Comparison of ENCODE assay signal across 8 mouse cellular contexts in the genomic region with DNA sequence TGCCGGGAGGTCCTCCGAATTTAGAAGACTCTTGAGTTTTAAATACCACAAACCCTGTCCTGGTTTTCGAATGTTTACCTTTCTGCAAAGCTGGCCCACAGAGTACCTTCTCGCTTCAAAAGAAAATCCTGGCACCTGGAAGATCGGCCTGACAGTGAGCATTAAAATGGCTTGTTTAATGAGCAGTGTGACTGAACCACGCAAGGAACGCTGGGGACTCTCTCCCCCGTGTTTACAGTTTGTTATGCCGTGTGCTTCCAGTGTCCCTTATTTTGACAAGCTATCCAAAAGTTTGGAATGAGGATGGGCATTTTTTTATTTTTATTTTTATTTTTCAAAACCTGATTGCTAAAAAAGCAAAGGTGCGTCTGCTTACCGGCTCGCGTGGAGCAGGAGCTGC.
DNase-seq lines count a peak whose midpoint lies in the region; ATAC-seq and TF ChIP-seq lines count a peak whose summit lies in the region.

No protein-coding gene starts in this region.

- no peaks in the 10 kb centered on the region for H3K4me1 ChIP-seq in cerebellum, adult 2 months (ENCODE audit: control insufficient read depth, insufficient read depth, low read length)
- no peaks in the 10 kb centered on the region for H3K4me1 ChIP-seq in CH12.LX (ENCODE audit: control insufficient read depth in 1 of 2, insufficient read depth in 2 of 2)
- no peaks in the 10 kb centered on the region for H3K4me1 ChIP-seq in heart, postnatal 0 days (ENCODE audit: control insufficient read depth, insufficient read depth)
- H3K4me1 ChIP-seq in liver, embryonic 15.5 days (replicated peaks): no peaks in the 10 kb centered on the region

- TF ChIP-seq POLR2A in cerebellum, adult 2 months (IDR thresholded peaks at IDR 0.05; ENCODE audit: borderline replicate concordance, insufficient read depth, low read length): no peak
- no peak for TF ChIP-seq POLR2A in CH12.LX (IDR thresholded peaks at IDR 0.05; ENCODE audit: low read depth, low read length)

- H3K27me3 ChIP-seq in cerebellum, adult 2 months (ENCODE audit: control insufficient read depth, insufficient read depth, low read length): no peaks in the 10 kb centered on the region
- H3K27me3 ChIP-seq in CH12.LX (replicated peaks): no peaks in the 10 kb centered on the region
- H3K27me3 ChIP-seq in heart, postnatal 0 days (ENCODE audit: control insufficient read depth, insufficient read depth, low read length): no peaks in the 10 kb centered on the region
- peaks cover 46% of the 10 kb centered on the region for H3K27me3 ChIP-seq in liver, embryonic 15.5 days

- ATAC-seq in heart, postnatal 0 days (ENCODE audit: insufficient read depth, low read depth): no peak
- no peak for ATAC-seq in liver, embryonic 15.5 days (ENCODE audit: insufficient read depth)

- no peak for TF ChIP-seq EP300 in CH12.LX (IDR thresholded peaks at IDR 0.05; ENCODE audit: low read length)
- TF ChIP-seq EP300 in heart, postnatal 0 days (IDR thresholded peaks at IDR 0.05; ENCODE audit: low read depth): no peak

- no peak for TF ChIP-seq RAD21 in CH12.LX (IDR thresholded peaks at IDR 0.05; ENCODE audit: low read depth, low read length)

- no peak overlapping the region for H3K9ac ChIP-seq in CH12.LX (ENCODE audit: insufficient read depth, low read depth)
- H3K9ac ChIP-seq in heart, postnatal 0 days (replicated peaks; ENCODE audit: low read depth, low read length): no peak overlapping the region
- no peak overlapping the region for H3K9ac ChIP-seq in liver, embryonic 15.5 days

- peak overlapping the region; percentile 36 for H3K4me3 ChIP-seq in cerebellum, adult 2 months (replicated peaks; ENCODE audit: insufficient read depth, low read depth, low read length)
- H3K4me3 ChIP-seq in CH12.LX (replicated peaks in 1 of 3; ENCODE audit: low read depth in 2 of 3, low read length in 2 of 3, poor library complexity in 1 of 3): no peak overlapping the region
- H3K4me3 ChIP-seq in heart, postnatal 0 days (ENCODE audit: low read depth, low read length): peak overlapping the region; percentile 30
- H3K4me3 ChIP-seq in liver, embryonic 15.5 days (replicated peaks): no peak overlapping the region

- no peak overlapping the region for H3K27ac ChIP-seq in cerebellum, adult 2 months (ENCODE audit: insufficient read depth, low read length)
- no peak overlapping the region for H3K27ac ChIP-seq in CH12.LX (ENCODE audit: insufficient read depth, low read depth)
- H3K27ac ChIP-seq in heart, postnatal 0 days (ENCODE audit: low read depth): no peak overlapping the region
- H3K27ac ChIP-seq in liver, embryonic 15.5 days (replicated peaks): no peak overlapping the region

- H3K79me2 ChIP-seq in CH12.LX (replicated peaks; ENCODE audit: control insufficient read depth, extremely low read depth, insufficient read depth, poor library complexity, severe bottlenecking): no peaks in the 10 kb centered on the region

- peak overlapping the region; percentile 82; the same call in 1 of the 2 replicates for H3K4me2 ChIP-seq in CH12.LX (ENCODE audit: insufficient read depth, low read depth, poor library complexity, severe bottlenecking)
- peak overlapping the region; percentile 62 for H3K4me2 ChIP-seq in heart, postnatal 0 days (ENCODE audit: low read depth, low read length)
- H3K4me2 ChIP-seq in liver, embryonic 15.5 days: peak overlapping the region; percentile 37; the same call in 1 of the 2 replicates

- H3K9me3 ChIP-seq in CH12.LX (replicated peaks; ENCODE audit: low read length): no peaks in the 10 kb centered on the region
- no peaks in the 10 kb centered on the region for H3K9me3 ChIP-seq in heart, postnatal 0 days (replicated peaks; ENCODE audit: control insufficient read depth, low read length)
- H3K9me3 ChIP-seq in liver, embryonic 15.5 days (replicated peaks): no peaks in the 10 kb centered on the region

- no peak for TF ChIP-seq CTCF in cerebellum, adult 2 months (IDR thresholded peaks at IDR 0.05; ENCODE audit: borderline replicate concordance, insufficient read depth, low read depth, low read length)
- no peak for TF ChIP-seq CTCF in CH12.LX (conservative IDR thresholded peaks at IDR 0.05 in 1 of 2, IDR thresholded peaks at IDR 0.05 in 1 of 2; ENCODE audit: low read depth in 2 of 2, low read length in 2 of 2)
- no peak for TF ChIP-seq CTCF in heart, postnatal 0 days (IDR thresholded peaks at IDR 0.05; ENCODE audit: low read depth)

- dilution Hi-C loops in CH12.LX (cut with MboI; ENCODE audit: extremely low pct_ligation_motif_present, extremely low pct_unique_long_range_greater_than_20kb, low sequenced_read_pairs): no loop called here

- WGBS in cerebellum, adult 2 months: 37% methylated on average over 13 of the region's 13 CpGs
- WGBS in heart, postnatal 0 days: 34% methylated on average over 13 of the region's 13 CpGs
- 31% methylated on average over 13 of the region's 13 CpGs for whole genome bisulfite sequencing in liver, embryonic 15.5 days (ENCODE audit: insufficient replicate concordance)

- H3K36me3 ChIP-seq in CH12.LX (replicated peaks in 1 of 2; ENCODE audit: control insufficient read depth in 1 of 2, insufficient read depth in 1 of 2, low read length in 1 of 2): no peaks in the 10 kb centered on the region
- no peaks in the 10 kb centered on the region for H3K36me3 ChIP-seq in heart, postnatal 0 days (replicated peaks; ENCODE audit: control insufficient read depth, insufficient read depth, low read length)
- no peaks in the 10 kb centered on the region for H3K36me3 ChIP-seq in liver, embryonic 15.5 days (replicated peaks)

- in situ Hi-C loops in CH12.LX (cut with MboI; ENCODE audit: low pct_ligation_motif_present, low pct_unique_long_range_greater_than_20kb, low sequenced_read_pairs): loop anchor here (10.0 to 25.0 kb wide), 2 partner anchors 61 to 148 kb away; a partner anchor contains a TSS

- no peak for DNase-seq in cerebellum, adult 2 months
- no peak for DNase-seq in cerebellum, adult 9-10 months
- DNase-seq in CH12.LX (ENCODE audit: extremely low read depth): no peak
- no peak for DNase-seq in heart, postnatal 0 days (ENCODE audit: low spot score)
- DNase-seq in urinary bladder, postnatal 10 days (ENCODE audit: low spot score): no peak
- no peak for DNase-seq in spleen, postnatal 10 days (ENCODE audit: low spot score in 2 of 2)
- no peak for DNase-seq in frontal cortex, postnatal 25 days (ENCODE audit: low spot score in 2 of 2)

TF ChIP-seq in CH12.LX, 34 proteins besides CTCF, POLR2A, EP300 and RAD21:
- TF ChIP-seq E2F4 (IDR thresholded peaks at IDR 0.05; ENCODE audit: insufficient replicate concordance, low read depth, low read length) (no peak), UBTF (IDR thresholded peaks at IDR 0.05; ENCODE audit: low read depth, low read length) (no peak), KAT2A (IDR thresholded peaks at IDR 0.05; ENCODE audit: insufficient replicate concordance, low read length) (no peak), ZMIZ1 (IDR thresholded peaks at IDR 0.05; ENCODE audit: low read depth, low read length) (no peak), USF2 (conservative IDR thresholded peaks at IDR 0.05; ENCODE audit: low read depth, low read length) (no peak), HCFC1 (IDR thresholded peaks at IDR 0.05; ENCODE audit: low read depth, low read length) (no peak), MAFK (IDR thresholded peaks at IDR 0.05; ENCODE audit: insufficient replicate concordance, low read length) (no peak), MAZ (IDR thresholded peaks at IDR 0.05; ENCODE audit: low read depth, low read length) (no peak), NRF1 (IDR thresholded peaks at IDR 0.05; ENCODE audit: low read depth, low read length) (no peak), RCOR1 (conservative IDR thresholded peaks at IDR 0.05; ENCODE audit: low read depth, low read length) (no peak), MEF2A (IDR thresholded peaks at IDR 0.05; ENCODE audit: borderline replicate concordance, low read depth, low read length) (no peak), SMC3 (IDR thresholded peaks at IDR 0.05; ENCODE audit: low read depth, low read length) (no peak), BHLHE40 (IDR thresholded peaks at IDR 0.05; ENCODE audit: low read depth, low read length) (no peak), POLR2AphosphoS2 (IDR thresholded peaks at IDR 0.05; ENCODE audit: low read depth, low read length) (no peak), MXI1 (IDR thresholded peaks at IDR 0.05; ENCODE audit: low read depth, low read length) (no peak), TCF12 (IDR thresholded peaks at IDR 0.05; ENCODE audit: low read depth, low read length) (no peak), NELFE (IDR thresholded peaks at IDR 0.05; ENCODE audit: low read depth, low read length) (no peak), USF1 (IDR thresholded peaks at IDR 0.05; ENCODE audit: low read depth, low read length) (no peak), PAX5 (IDR thresholded peaks at IDR 0.05; ENCODE audit: low read length) (no peak), ELF1 (IDR thresholded peaks at IDR 0.05; ENCODE audit: low read depth, low read length) (no peak)

Comparison
In these comparisons a context has a peak if more than half of its experiments do, and no peak if none do; other contexts are left out.
1. H3K4me3 ChIP-seq: peak in cerebellum, adult 2 months (single experiment) and heart, postnatal 0 days (single experiment); none in CH12.LX (0 of 3) and liver, embryonic 15.5 days (single experiment).
2. Peak in every context shown above with its lines, with median percentiles within 50 percentile points of each other: H3K4me2 ChIP-seq.